Mouse (Mus musculus) hindbrain, embryonic 12.5 days (tissue): ENCODE data around the gene St8sia1. TPM values are rescaled to one million over a fixed set of nuclear protein-coding genes. Genes with fewer than 3 reads are reported as not detected.
A peak's percentile ranks its signal among the peaks of the same experiment; 100 is the strongest.

ENCODE experiments used
- ATAC-seq: fragments of 200-750 bp; cut with Nextera tagmentation; 2 replicates; pipeline ENCODE4 v1.8.0; 2017; ENCODE audit warnings: moderate TSS enrichment; ENCODE audit not compliant: low FRiP score
- H3K27ac ChIP-seq: fragments of 300-500 bp; sonication (generic); 2 replicates; pipeline ENCODE4 v1.5.1; 2016; ENCODE audit warnings: mild to moderate bottlenecking
- H3K27me3 ChIP-seq: fragments of 300-500 bp; sonication (generic); 2 replicates; pipeline ENCODE4 v1.6.1; 2016; ENCODE audit warnings: mild to moderate bottlenecking
- H3K36me3 ChIP-seq: fragments of 300-500 bp; sonication (generic); 2 replicates; pipeline ENCODE4 v1.6.1; 2016; ENCODE audit warnings: mild to moderate bottlenecking
- H3K4me1 ChIP-seq: fragments of 300-500 bp; sonication (generic); 2 replicates; pipeline ENCODE4 v1.6.1; 2016
- H3K4me2 ChIP-seq: fragments of 300-500 bp; sonication (generic); replicated peaks from 2 replicates; pipeline ENCODE4 v1.6.1; 2016; ENCODE audit warnings: mild to moderate bottlenecking
- H3K4me3 ChIP-seq: fragments of 300-500 bp; sonication (generic); 2 replicates; pipeline ENCODE4 v1.5.1; 2016; ENCODE audit warnings: mild to moderate bottlenecking
- H3K9ac ChIP-seq: fragments of 300-500 bp; sonication (generic); 2 replicates; pipeline ENCODE4 v1.6.1; 2016; ENCODE audit warnings: mild to moderate bottlenecking, moderate library complexity
- H3K9me3 ChIP-seq: fragments of 300-500 bp; sonication (generic); replicated peaks from 2 replicates; pipeline ENCODE4 v1.6.1; 2016; ENCODE audit warnings: mild to moderate bottlenecking
- WGBS: fragments of 180-500 bp; shearing (Covaris S2); methylation state at CpG from one replicate; pipeline ENCODE4 v1.1.7; 2016; 5-methylcytosine and 5-hydroxymethylcytosine counted together
- polyA plus RNA-seq: library from polyadenylated mRNA; unstranded; fragments of >200 nt; fragmentation: Nextera tagmentation; extraction: Ambion mirVana; gene quantifications from 2 replicates; pipeline ENCODE4 v1.2.1, GENCODE M21; 2016

Gene St8sia1
- polyA plus RNA-seq, 1 experiment from 2014 or later, result 9.1 TPM

GRCm38 (mm10) chr6:142972205-142972604 lies 8.0 kb upstream of the St8sia1 start:
- Histone ChIP-seq H3K4me2 (no peak overlapping the region), H3K9me3 (no peaks in the 10 kb centered on the region), H3K4me3 (no peak overlapping the region), H3K4me1 (no peaks in the 10 kb centered on the region), H3K9ac (no peak overlapping the region), H3K36me3 (no peaks in the 10 kb centered on the region), H3K27me3 (no peaks in the 10 kb centered on the region), H3K27ac (no peak overlapping the region)
- 66% methylated on average over 2 of the region's 2 CpGs for WGBS
- no peak for ATAC-seq

- H3K27me3 ChIP-seq, result no peaks in the 10 kb centered on the region
- 93% methylated on average over 1 of the region's 1 CpGs for WGBS
- no peaks in the 10 kb centered on the region for H3K36me3 ChIP-seq
- H3K9me3 ChIP-seq, result no peaks in the 10 kb centered on the region
- H3K4me3 ChIP-seq, result no peak overlapping the region
- H3K9ac ChIP-seq, result no peak overlapping the region
- ATAC-seq, result no peak
- H3K4me1 ChIP-seq, result peaks cover 17% of the 10 kb centered on the region
- no peak overlapping the region for H3K4me2 ChIP-seq
- no peak overlapping the region for H3K27ac ChIP-seq
Measured at GRCm38 (mm10) chr6:142967407-142967806, 3.2 kb upstream of the St8sia1 start.

GRCm38 (mm10) chr6:142964531-142965385 lies 506 bp upstream of the St8sia1 start:
- WGBS, result under 1% methylated on average over 39 of the region's 39 CpGs

GRCm38 (mm10) chr6:142963480-142964075 lies 674 bp downstream of the St8sia1 start:
- H3K27ac ChIP-seq, result peak overlapping the region; percentile 93
- peak overlapping the region; percentile 77 for H3K4me2 ChIP-seq
- peak overlapping the region; percentile 65 for H3K4me3 ChIP-seq
- H3K36me3 ChIP-seq, result 0 out of 2 replicates have a peak, but pooled peaks cover 7% of the 10 kb centered on the region
- H3K9me3 ChIP-seq, result 0 out of 2 replicates have a peak, but pooled peaks cover 5% of the 10 kb centered on the region
- WGBS, result 17% methylated on average over 30 of the region's 30 CpGs
- ATAC-seq, result peak; percentile 23; the same call in 1 of the 2 replicates
- peak overlapping the region; percentile 86 for H3K9ac ChIP-seq
- peaks cover 35% of the 10 kb centered on the region for H3K4me1 ChIP-seq
- H3K27me3 ChIP-seq, result no peaks in the 10 kb centered on the region

More at GRCm38 (mm10) chr6:142964531-142965385, 506 bp upstream of the St8sia1 start:
- H3K36me3 ChIP-seq, result 0 out of 2 replicates have a peak, but pooled peaks cover 5% of the 10 kb centered on the region
- peak overlapping the region; percentile 86 for H3K9ac ChIP-seq
- no peaks in the 10 kb centered on the region for H3K27me3 ChIP-seq
- H3K9me3 ChIP-seq, result 0 out of 2 replicates have a peak, but pooled peaks cover 5% of the 10 kb centered on the region
- ATAC-seq, result peak; percentile 92
- peak overlapping the region; percentile 93 for H3K27ac ChIP-seq
- peak overlapping the region; percentile 65 for H3K4me3 ChIP-seq
- peak overlapping the region; percentile 77 for H3K4me2 ChIP-seq
- H3K4me1 ChIP-seq, result peaks cover 35% of the 10 kb centered on the region

- Histone ChIP-seq H3K4me2 (peak overlapping the region; percentile 77), H3K36me3 (0 out of 2 replicates have a peak, but pooled peaks cover 7% of the 10 kb centered on the region), H3K27me3 (no peaks in the 10 kb centered on the region), H3K9ac (no peak overlapping the region), H3K4me1 (peaks cover 35% of the 10 kb centered on the region), H3K9me3 (0 out of 2 replicates have a peak, but pooled peaks cover 5% of the 10 kb centered on the region), H3K4me3 (peak overlapping the region; percentile 65), H3K27ac (no peak overlapping the region)
- ATAC-seq, result no peak
- WGBS, result 92% methylated on average over 14 of the region's 14 CpGs
Measured at GRCm38 (mm10) chr6:142962881-142963280, 1.4 kb downstream of the St8sia1 start.

GRCm38 (mm10) chr6:142962476-142962875 lies 1.8 kb downstream of the St8sia1 start:
- Histone ChIP-seq H3K4me1 (peaks cover 35% of the 10 kb centered on the region), H3K9me3 (0 out of 2 replicates have a peak, but pooled peaks cover 5% of the 10 kb centered on the region), H3K27ac (no peak overlapping the region), H3K4me2 (peak overlapping the region; percentile 77), H3K27me3 (no peaks in the 10 kb centered on the region), H3K36me3 (0 out of 2 replicates have a peak, but pooled peaks cover 7% of the 10 kb centered on the region), H3K4me3 (peak overlapping the region; percentile 65), H3K9ac (no peak overlapping the region)
- WGBS, result 79% methylated on average over 10 of the region's 10 CpGs
- no peak for ATAC-seq

- Histone ChIP-seq H3K4me1 (peaks cover 35% of the 10 kb centered on the region), H3K4me3 (peak overlapping the region; percentile 65), H3K9me3 (0 out of 2 replicates have a peak, but pooled peaks cover 5% of the 10 kb centered on the region), H3K9ac (no peak overlapping the region), H3K27me3 (no peaks in the 10 kb centered on the region), H3K36me3 (0 out of 2 replicates have a peak, but pooled peaks cover 7% of the 10 kb centered on the region), H3K27ac (no peak overlapping the region), H3K4me2 (peak overlapping the region; percentile 77)
- 72% methylated on average over 9 of the region's 9 CpGs for WGBS
- no peak for ATAC-seq
Measured at GRCm38 (mm10) chr6:142961721-142962455, 2.4 kb downstream of the St8sia1 start.

- peaks cover 10% of the 10 kb centered on the region for H3K4me1 ChIP-seq
- H3K27me3 ChIP-seq, result no peaks in the 10 kb centered on the region
- ATAC-seq, result no peak
- no peak overlapping the region for H3K4me2 ChIP-seq
- WGBS, result 90% methylated on average over 4 of the region's 4 CpGs
- no peak overlapping the region for H3K27ac ChIP-seq
- no peak overlapping the region for H3K9ac ChIP-seq
- H3K36me3 ChIP-seq, result 0 out of 2 replicates have a peak, but pooled peaks cover 7% of the 10 kb centered on the region
- 0 out of 2 replicates have a peak, but pooled peaks cover 5% of the 10 kb centered on the region for H3K9me3 ChIP-seq
- no peak overlapping the region for H3K4me3 ChIP-seq
Measured at GRCm38 (mm10) chr6:142956556-142956955, 7.7 kb downstream of the St8sia1 start.

- ATAC-seq, result no peak
- Histone ChIP-seq H3K4me2 (no peak overlapping the region), H3K27ac (no peak overlapping the region), H3K4me1 (no peaks in the 10 kb centered on the region; the same call in 1 of the 2 replicates), H3K9ac (no peak overlapping the region), H3K27me3 (no peaks in the 10 kb centered on the region), H3K4me3 (no peak overlapping the region), H3K9me3 (0 out of 2 replicates have a peak, but pooled peaks cover 4% of the 10 kb centered on the region), H3K36me3 (0 out of 2 replicates have a peak, but pooled peaks cover 7% of the 10 kb centered on the region)
- 93% methylated on average over 3 of the region's 3 CpGs for WGBS
Measured at GRCm38 (mm10) chr6:142955281-142955680, 9.0 kb downstream of the St8sia1 start.

GRCm38 (mm10) chr6:142953189-142953588 lies 11.1 kb downstream of the St8sia1 start:
- H3K9me3 ChIP-seq, result no peaks in the 10 kb centered on the region
- H3K4me3 ChIP-seq, result no peak overlapping the region
- H3K4me1 ChIP-seq, result peaks cover 10% of the 10 kb centered on the region
- H3K27ac ChIP-seq, result no peak overlapping the region
- H3K27me3 ChIP-seq, result no peaks in the 10 kb centered on the region
- H3K4me2 ChIP-seq, result no peak overlapping the region
- H3K9ac ChIP-seq, result no peak overlapping the region
- no peak for ATAC-seq
- no peaks in the 10 kb centered on the region for H3K36me3 ChIP-seq

- ATAC-seq, result no peak
- H3K9me3 ChIP-seq, result no peaks in the 10 kb centered on the region
- no peaks in the 10 kb centered on the region for H3K36me3 ChIP-seq
- peaks cover 10% of the 10 kb centered on the region for H3K4me1 ChIP-seq
- no peak overlapping the region for H3K4me3 ChIP-seq
- no peak overlapping the region for H3K9ac ChIP-seq
- H3K27me3 ChIP-seq, result no peaks in the 10 kb centered on the region
- H3K4me2 ChIP-seq, result no peak overlapping the region
- H3K27ac ChIP-seq, result no peak overlapping the region
- 93% methylated on average over 7 of the region's 7 CpGs for WGBS
Measured at GRCm38 (mm10) chr6:142952361-142952954, 11.8 kb downstream of the St8sia1 start.
